Mouse (Mus musculus): ENCODE measurements at regions not wholly inside any gene's neighbourhood (a gene's known extent, or its start where the extent isn't known, plus 50 kb on each side); places are given as distances from the start of the nearest gene placed in this dataset.

GRCm38 (mm10) chr7:64040026-64040737, 101.5 kb upstream of the Klf13 start:
- no peak for ATAC-seq
- H3K9ac ChIP-seq (ENCODE audit: low read depth, low read length), result no peak overlapping the region
- no peaks in the 10 kb centered on the region for H3K9me3 ChIP-seq (replicated peaks; ENCODE audit: control insufficient read depth, low read length, poor library complexity, severe bottlenecking)
- H3K27ac ChIP-seq (ENCODE audit: low read length), result no peak overlapping the region
- H3K4me1 ChIP-seq (ENCODE audit: control insufficient read depth, insufficient read depth, low read length), result no peaks in the 10 kb centered on the region
- 65% methylated on average over 7 of the region's 7 CpGs for WGBS
- no peaks in the 10 kb centered on the region for H3K27me3 ChIP-seq (ENCODE audit: control insufficient read depth, insufficient read depth, low read depth, low read length)
- H3K4me2 ChIP-seq (ENCODE audit: low read length), result no peak overlapping the region
- no peaks in the 10 kb centered on the region for H3K36me3 ChIP-seq (ENCODE audit: control insufficient read depth, insufficient read depth, low read length)
- H3K4me3 ChIP-seq (ENCODE audit: low read depth, low read length), result no peak overlapping the region

- no peak overlapping the region for H3K4me2 ChIP-seq (ENCODE audit: low read length)
- H3K36me3 ChIP-seq (ENCODE audit: control insufficient read depth, insufficient read depth, low read length), result no peaks in the 10 kb centered on the region
- no peaks in the 10 kb centered on the region for H3K27me3 ChIP-seq (ENCODE audit: control insufficient read depth, insufficient read depth, low read depth, low read length)
- no peaks in the 10 kb centered on the region for H3K4me1 ChIP-seq (ENCODE audit: control insufficient read depth, insufficient read depth, low read length)
- H3K4me3 ChIP-seq (ENCODE audit: low read depth, low read length), result no peak overlapping the region
- no peak for ATAC-seq
- 89% methylated on average over 8 of the region's 8 CpGs for WGBS
- H3K9ac ChIP-seq (ENCODE audit: low read depth, low read length), result no peak overlapping the region
- H3K9me3 ChIP-seq (replicated peaks; ENCODE audit: control insufficient read depth, low read length, poor library complexity, severe bottlenecking), result no peaks in the 10 kb centered on the region
- H3K27ac ChIP-seq (ENCODE audit: low read length), result no peak overlapping the region
Measured at GRCm38 (mm10) chr7:64037701-64038231, 99.1 kb upstream of the Klf13 start.

- Histone ChIP-seq H3K9me3 (replicated peaks; ENCODE audit: control insufficient read depth, low read length, poor library complexity, severe bottlenecking) (no peaks in the 10 kb centered on the region), H3K4me3 (ENCODE audit: low read depth, low read length) (no peak overlapping the region), H3K27ac (ENCODE audit: low read length) (no peak overlapping the region), H3K4me1 (ENCODE audit: control insufficient read depth, insufficient read depth, low read length) (no peaks in the 10 kb centered on the region), H3K9ac (ENCODE audit: low read depth, low read length) (no peak overlapping the region), H3K4me2 (ENCODE audit: low read length) (no peak overlapping the region), H3K36me3 (ENCODE audit: control insufficient read depth, insufficient read depth, low read length) (no peaks in the 10 kb centered on the region), H3K27me3 (ENCODE audit: control insufficient read depth, insufficient read depth, low read depth, low read length) (no peaks in the 10 kb centered on the region)
- ATAC-seq, result no peak
- WGBS, result 94% methylated on average over 7 of the region's 7 CpGs
Measured at GRCm38 (mm10) chr7:64036154-64036553, 97.4 kb upstream of the Klf13 start.

- Histone ChIP-seq H3K9me3 (replicated peaks; ENCODE audit: control insufficient read depth, low read length, poor library complexity, severe bottlenecking) (no peaks in the 10 kb centered on the region), H3K4me1 (ENCODE audit: control insufficient read depth, insufficient read depth, low read length) (no peaks in the 10 kb centered on the region), H3K4me2 (ENCODE audit: low read length) (no peak overlapping the region), H3K4me3 (ENCODE audit: low read depth, low read length) (no peak overlapping the region), H3K36me3 (ENCODE audit: control insufficient read depth, insufficient read depth, low read length) (no peaks in the 10 kb centered on the region), H3K9ac (ENCODE audit: low read depth, low read length) (no peak overlapping the region), H3K27ac (ENCODE audit: low read length) (no peak overlapping the region), H3K27me3 (ENCODE audit: control insufficient read depth, insufficient read depth, low read depth, low read length) (no peaks in the 10 kb centered on the region)
- 89% methylated on average over 8 of the region's 8 CpGs for WGBS
- no peak for ATAC-seq
Measured at GRCm38 (mm10) chr7:64035025-64035606, 96.4 kb upstream of the Klf13 start.

GRCm38 (mm10) chr7:64034493-64034892, 95.8 kb upstream of the Klf13 start:
- H3K27ac ChIP-seq (ENCODE audit: low read length), result no peak overlapping the region
- H3K27me3 ChIP-seq (ENCODE audit: control insufficient read depth, insufficient read depth, low read depth, low read length), result no peaks in the 10 kb centered on the region
- no peak overlapping the region for H3K4me2 ChIP-seq (ENCODE audit: low read length)
- 75% methylated on average over 1 of the region's 1 CpGs for WGBS
- H3K9ac ChIP-seq (ENCODE audit: low read depth, low read length), result no peak overlapping the region
- no peaks in the 10 kb centered on the region for H3K4me1 ChIP-seq (ENCODE audit: control insufficient read depth, insufficient read depth, low read length)
- no peaks in the 10 kb centered on the region for H3K36me3 ChIP-seq (ENCODE audit: control insufficient read depth, insufficient read depth, low read length)
- no peak for ATAC-seq
- no peaks in the 10 kb centered on the region for H3K9me3 ChIP-seq (replicated peaks; ENCODE audit: control insufficient read depth, low read length, poor library complexity, severe bottlenecking)
- H3K4me3 ChIP-seq (ENCODE audit: low read depth, low read length), result no peak overlapping the region

- Histone ChIP-seq H3K27ac (ENCODE audit: low read length) (no peak overlapping the region), H3K27me3 (ENCODE audit: control insufficient read depth, insufficient read depth, low read depth, low read length) (no peaks in the 10 kb centered on the region), H3K4me3 (ENCODE audit: low read depth, low read length) (no peak overlapping the region), H3K4me1 (ENCODE audit: control insufficient read depth, insufficient read depth, low read length) (no peaks in the 10 kb centered on the region), H3K36me3 (ENCODE audit: control insufficient read depth, insufficient read depth, low read length) (no peaks in the 10 kb centered on the region), H3K9me3 (replicated peaks; ENCODE audit: control insufficient read depth, low read length, poor library complexity, severe bottlenecking) (no peaks in the 10 kb centered on the region), H3K9ac (ENCODE audit: low read depth, low read length) (no peak overlapping the region), H3K4me2 (ENCODE audit: low read length) (no peak overlapping the region)
- 72% methylated on average over 2 of the region's 2 CpGs for WGBS
- ATAC-seq, result no peak
Measured at GRCm38 (mm10) chr7:64033388-64033787, 94.7 kb upstream of the Klf13 start.

GRCm38 (mm10) chr7:64032921-64033354, 94.2 kb upstream of the Klf13 start:
- H3K27me3 ChIP-seq (ENCODE audit: control insufficient read depth, insufficient read depth, low read depth, low read length), result no peaks in the 10 kb centered on the region
- no peak overlapping the region for H3K9ac ChIP-seq (ENCODE audit: low read depth, low read length)
- no peak for ATAC-seq
- H3K9me3 ChIP-seq (replicated peaks; ENCODE audit: control insufficient read depth, low read length, poor library complexity, severe bottlenecking), result no peaks in the 10 kb centered on the region
- WGBS, result 82% methylated on average over 9 of the region's 9 CpGs
- H3K27ac ChIP-seq (ENCODE audit: low read length), result no peak overlapping the region
- H3K36me3 ChIP-seq (ENCODE audit: control insufficient read depth, insufficient read depth, low read length), result no peaks in the 10 kb centered on the region
- H3K4me3 ChIP-seq (ENCODE audit: low read depth, low read length), result no peak overlapping the region
- no peak overlapping the region for H3K4me2 ChIP-seq (ENCODE audit: low read length)
- H3K4me1 ChIP-seq (ENCODE audit: control insufficient read depth, insufficient read depth, low read length), result no peaks in the 10 kb centered on the region

- no peak overlapping the region for H3K4me3 ChIP-seq (ENCODE audit: low read depth, low read length)
- no peaks in the 10 kb centered on the region for H3K36me3 ChIP-seq (ENCODE audit: control insufficient read depth, insufficient read depth, low read length)
- H3K27me3 ChIP-seq (ENCODE audit: control insufficient read depth, insufficient read depth, low read depth, low read length), result no peaks in the 10 kb centered on the region
- WGBS, result 94% methylated on average over 2 of the region's 2 CpGs
- H3K4me1 ChIP-seq (ENCODE audit: control insufficient read depth, insufficient read depth, low read length), result no peaks in the 10 kb centered on the region
- no peaks in the 10 kb centered on the region for H3K9me3 ChIP-seq (replicated peaks; ENCODE audit: control insufficient read depth, low read length, poor library complexity, severe bottlenecking)
- H3K27ac ChIP-seq (ENCODE audit: low read length), result no peak overlapping the region
- no peak overlapping the region for H3K9ac ChIP-seq (ENCODE audit: low read depth, low read length)
- no peak overlapping the region for H3K4me2 ChIP-seq (ENCODE audit: low read length)
- ATAC-seq, result no peak
Measured at GRCm38 (mm10) chr7:64030650-64031049, 91.9 kb upstream of the Klf13 start.

GRCm38 (mm10) chr7:64027100-64027499, 88.4 kb upstream of the Klf13 start:
- no peaks in the 10 kb centered on the region for H3K4me1 ChIP-seq (ENCODE audit: control insufficient read depth, insufficient read depth, low read length)
- H3K4me2 ChIP-seq (ENCODE audit: low read length), result no peak overlapping the region
- no peak overlapping the region for H3K4me3 ChIP-seq (ENCODE audit: low read depth, low read length)
- ATAC-seq, result 0 out of 2 replicates have a peak, but pooled peaks have one; percentile 42
- H3K9ac ChIP-seq (ENCODE audit: low read depth, low read length), result no peak overlapping the region
- no peaks in the 10 kb centered on the region for H3K27me3 ChIP-seq (ENCODE audit: control insufficient read depth, insufficient read depth, low read depth, low read length)
- no peak overlapping the region for H3K27ac ChIP-seq (ENCODE audit: low read length)
- H3K9me3 ChIP-seq (replicated peaks; ENCODE audit: control insufficient read depth, low read length, poor library complexity, severe bottlenecking), result no peaks in the 10 kb centered on the region
- no peaks in the 10 kb centered on the region for H3K36me3 ChIP-seq (ENCODE audit: control insufficient read depth, insufficient read depth, low read length)
- 85% methylated on average over 7 of the region's 7 CpGs for WGBS
